Mouse (Mus musculus) brain, adult 2 months (tissue): ENCODE measurements around the gene Ankrd50.

Experiments used
- DNase-seq: peaks from one replicate; pipeline ENCODE4 v3.0.0; 2011; ENCODE audit warnings: low read depth, low spot score

The Ankrd50 gene

DNA sequence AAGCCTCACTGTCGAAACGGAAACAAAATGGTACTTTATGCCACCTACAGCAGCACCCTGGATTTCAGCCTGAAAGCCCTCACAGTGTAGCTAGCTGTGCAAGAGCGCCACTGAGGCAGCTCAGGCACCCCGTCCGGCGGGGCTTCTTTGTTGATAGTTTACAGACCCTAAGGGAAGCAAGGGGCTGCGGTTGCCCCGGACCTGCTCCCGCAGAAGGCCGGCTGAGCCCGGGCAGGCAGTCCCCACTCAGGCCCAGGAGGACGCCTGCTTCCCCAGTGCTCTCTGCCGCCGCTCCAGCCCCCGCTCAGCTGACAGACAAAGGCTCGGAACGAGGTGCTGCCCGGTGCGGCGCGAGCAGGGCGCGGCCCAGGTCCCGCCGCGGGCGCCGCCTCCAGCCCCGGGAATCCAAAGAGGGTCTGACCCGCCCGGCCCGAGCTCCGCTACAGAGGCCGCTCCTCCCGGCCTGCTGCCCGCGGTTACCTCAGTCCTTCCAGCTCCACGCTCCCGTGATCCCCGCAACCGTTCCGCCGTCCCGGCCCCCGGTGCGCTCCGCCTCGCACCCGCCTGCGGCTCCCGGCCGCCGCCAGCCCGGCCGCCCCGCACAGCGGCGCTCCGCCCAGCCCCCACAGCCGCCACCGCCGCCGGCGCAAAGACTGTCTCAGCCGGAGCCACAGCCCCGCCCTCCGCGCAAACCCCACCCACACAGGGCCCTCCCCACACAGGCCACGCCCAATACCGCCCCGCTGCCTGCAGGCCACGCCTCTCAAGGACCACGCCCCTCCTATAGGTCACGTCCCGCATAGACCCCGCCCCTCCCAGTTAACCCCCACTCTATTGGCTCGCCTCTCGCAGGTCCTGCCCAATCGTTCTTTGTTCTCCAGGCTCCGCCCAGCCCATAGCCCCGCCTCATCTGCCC is at the start of gene Ankrd50:
Gene Ankrd50 (minus strand): TSS at position 654 of the 916 bp plus-strand sequence.
- DNase-seq: peak; percentile 99

DNA sequence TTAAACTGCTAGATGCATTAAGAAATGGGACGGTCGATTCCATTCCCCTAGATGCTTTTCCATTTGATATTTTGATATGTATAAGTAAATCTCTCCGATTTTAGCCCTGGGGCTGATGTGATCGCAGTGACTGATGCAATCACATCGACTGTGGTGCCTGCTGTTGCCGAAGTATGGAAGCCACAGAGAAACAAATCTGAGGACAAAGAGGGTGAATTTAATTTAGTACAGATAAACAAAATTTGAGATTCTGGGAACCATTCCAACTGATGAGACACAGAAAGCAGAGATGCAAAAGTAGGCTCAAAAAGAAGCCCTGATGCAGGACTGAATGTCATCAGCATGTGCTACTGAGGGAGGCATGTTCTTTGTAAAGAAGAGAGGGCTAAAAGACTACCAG is 49.6 kb upstream of the Ankrd50 start:
- DNase-seq: peak; percentile 65

DNA sequence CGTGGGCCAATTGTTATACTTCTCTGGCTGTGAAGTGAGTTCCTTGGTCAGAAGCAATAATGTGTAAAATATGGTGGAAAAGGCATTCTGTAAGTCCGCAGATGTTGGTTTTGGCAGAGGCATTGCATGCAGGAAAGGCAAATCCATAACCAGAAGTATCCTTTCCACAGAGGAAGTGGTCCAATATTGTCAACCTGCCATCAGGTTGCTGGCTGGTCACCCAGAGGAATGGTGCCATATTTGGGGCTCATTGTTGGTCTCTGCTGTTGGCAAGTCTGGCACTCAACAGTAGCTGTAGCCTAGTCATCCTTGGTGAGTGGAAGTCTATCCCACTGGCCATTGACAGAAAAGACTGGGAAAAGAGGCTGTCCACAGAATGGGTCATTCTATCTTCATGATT is 35.8 kb upstream of the Ankrd50 start:
- no peak for DNase-seq

DNA sequence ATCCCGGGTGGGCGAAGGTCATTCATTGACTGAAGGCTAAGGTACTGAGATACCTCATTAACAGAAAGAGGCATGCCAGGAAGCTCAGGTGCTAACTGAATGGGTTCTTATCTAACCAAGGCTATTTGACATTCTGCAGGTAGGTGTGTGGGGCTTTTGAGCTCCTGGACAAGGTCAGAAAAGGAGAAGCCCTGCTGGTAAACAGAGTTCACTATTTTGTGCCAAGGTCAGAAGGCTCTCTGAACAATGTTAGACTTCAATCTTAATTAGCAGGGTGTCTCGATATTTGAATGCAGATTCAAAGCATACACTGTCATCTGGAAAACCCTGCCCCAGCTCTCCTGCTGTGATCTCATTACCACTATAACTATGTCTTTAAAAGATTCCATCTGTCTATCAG is 35.3 kb upstream of the Ankrd50 start:
- no peak for DNase-seq

DNA sequence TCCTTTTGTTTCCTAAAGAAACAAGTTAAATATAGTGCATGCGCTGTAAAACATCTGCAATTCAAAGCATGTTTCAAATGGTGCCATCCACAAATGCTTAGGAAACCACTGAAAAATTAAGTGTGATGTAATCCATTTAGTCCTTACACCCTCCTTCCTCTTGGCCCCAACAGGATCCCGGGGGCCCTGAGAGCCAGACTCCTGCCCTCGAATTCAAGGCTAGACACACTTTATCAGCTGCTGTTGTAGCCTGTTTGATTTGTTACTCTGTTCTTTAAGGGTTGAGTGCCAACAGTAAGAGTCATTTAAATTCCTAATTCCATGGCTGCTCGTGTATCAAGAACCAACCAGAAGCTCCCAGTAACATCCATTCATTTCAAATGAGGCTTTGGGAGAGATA is 19.0 kb upstream of the Ankrd50 start:
- no peak for DNase-seq

DNA sequence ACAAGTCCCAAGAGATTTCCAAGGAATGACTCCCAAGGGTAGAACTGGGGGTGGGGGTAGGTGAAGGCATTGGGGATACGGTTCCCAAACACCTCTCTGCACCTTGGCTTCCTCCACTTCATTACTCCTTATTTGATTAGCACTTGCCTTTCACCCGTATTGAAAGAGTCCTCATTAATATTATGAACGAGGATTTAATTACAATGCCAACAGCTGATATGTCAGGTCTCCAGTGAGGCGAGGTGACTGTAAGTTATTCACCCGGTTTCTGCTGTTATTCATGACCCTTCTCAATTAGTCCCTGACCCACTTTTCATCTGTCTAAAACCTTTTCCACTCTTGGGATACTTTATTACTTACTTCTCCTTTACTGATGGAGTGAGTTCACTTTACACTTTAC is 17.5 kb upstream of the Ankrd50 start:
- no peak for DNase-seq

DNA sequence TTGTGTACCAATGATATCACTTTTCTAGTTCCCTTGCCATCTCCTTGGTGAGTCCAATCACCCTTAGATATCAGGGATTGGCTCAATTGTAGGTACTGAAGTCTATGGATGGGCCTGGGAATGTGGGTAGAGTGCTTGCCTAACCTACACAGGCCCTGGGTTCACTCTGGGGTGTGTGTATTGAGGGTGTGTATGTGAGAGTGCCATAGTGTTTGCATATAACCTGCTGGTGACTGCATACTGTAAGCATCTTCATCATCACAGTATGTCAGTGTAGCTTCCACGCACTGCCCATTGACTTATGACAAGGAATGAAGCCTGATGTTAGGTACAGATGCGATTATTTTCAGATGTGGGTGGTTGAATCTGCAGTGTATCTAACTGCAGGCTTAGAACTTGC is 17.1 kb upstream of the Ankrd50 start:
- DNase-seq: no peak

DNA sequence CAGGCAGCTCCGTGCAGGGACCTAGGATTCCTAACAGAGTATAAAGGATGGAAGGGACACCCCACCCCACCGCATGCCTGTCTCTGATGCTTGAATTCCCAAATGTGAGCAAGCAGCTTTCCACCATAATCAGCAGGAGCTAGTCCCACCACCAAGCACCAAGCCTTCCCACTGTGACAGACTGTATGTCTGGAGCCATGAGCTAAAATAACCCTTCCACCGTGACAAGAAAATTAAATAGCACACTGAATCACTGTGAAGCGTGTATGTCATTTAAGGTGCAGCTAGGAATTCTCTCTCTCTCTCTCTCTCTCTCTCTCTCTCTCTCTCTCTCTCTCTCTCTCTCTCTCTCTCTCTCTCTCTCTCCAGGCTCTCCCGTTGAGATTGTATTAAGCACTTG is 16.7 kb upstream of the Ankrd50 start:
- DNase-seq: peak; percentile 47

DNA sequence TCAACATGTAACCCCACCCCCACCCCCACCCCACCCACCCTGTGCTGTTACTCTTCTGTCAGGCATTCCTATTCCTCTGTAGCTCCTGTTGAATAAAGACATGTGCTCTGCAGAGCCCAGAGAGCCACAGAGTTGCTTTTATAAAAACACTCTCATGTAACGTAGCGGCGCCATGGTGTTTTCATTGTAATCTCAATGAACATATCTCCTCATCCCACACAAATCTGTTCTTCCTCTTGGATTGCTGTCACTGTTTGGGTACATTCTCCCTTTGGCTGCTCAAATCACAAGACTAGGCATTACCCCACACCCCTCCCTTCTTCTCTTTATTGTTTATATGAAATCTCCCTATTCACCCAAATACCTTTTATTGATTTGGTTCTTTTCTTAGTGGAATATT is 13.9 kb upstream of the Ankrd50 start:
- peak; percentile 52 for DNase-seq

DNA sequence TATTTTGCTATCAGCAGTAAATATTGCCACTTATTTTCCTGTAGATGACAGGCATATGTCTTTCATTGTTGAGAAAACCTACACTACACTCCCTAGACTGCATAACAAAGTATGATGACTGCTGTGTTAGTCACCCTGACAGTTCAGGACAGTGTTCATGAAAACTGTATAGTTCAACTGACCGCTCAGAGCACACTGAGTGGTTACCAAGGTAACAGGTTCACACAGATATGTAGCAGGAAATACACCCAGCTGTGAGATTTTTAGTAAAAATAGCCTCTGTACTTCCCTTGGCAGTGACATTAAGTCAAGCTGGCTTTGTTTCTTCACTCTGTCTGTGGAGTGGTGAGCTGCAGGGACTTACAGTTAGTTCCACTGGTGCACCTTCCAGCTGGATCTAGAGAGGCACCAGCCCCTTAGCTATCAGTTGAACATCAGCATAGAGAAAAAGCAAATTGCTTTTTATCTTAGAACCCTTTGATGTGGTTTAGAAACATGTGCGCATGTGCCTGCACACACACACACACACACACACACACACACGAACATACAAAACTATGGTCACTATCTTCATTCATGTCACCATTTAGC is 12.2 kb upstream of the Ankrd50 start:
- DNase-seq: peak; percentile 18

DNA sequence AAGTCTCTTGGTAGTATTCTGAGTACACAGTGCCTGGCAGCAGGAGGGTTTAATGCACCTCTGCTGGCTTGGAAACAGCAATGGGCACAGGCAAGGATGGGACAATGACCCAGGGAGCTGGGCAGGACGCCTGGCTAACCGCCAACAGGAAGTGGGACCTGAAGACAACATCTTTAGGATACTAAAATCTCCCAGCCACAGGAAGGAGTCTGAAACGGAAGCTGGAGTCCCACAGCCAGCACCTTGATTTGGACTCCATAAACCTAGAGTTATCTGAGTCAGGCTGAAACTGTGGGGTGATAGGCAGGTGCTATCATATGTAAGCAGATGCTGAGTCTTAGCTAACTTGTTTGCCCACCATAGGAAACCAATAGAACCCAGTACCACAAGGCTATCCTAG is 7.1 kb upstream of the Ankrd50 start:
- no peak for DNase-seq

DNA sequence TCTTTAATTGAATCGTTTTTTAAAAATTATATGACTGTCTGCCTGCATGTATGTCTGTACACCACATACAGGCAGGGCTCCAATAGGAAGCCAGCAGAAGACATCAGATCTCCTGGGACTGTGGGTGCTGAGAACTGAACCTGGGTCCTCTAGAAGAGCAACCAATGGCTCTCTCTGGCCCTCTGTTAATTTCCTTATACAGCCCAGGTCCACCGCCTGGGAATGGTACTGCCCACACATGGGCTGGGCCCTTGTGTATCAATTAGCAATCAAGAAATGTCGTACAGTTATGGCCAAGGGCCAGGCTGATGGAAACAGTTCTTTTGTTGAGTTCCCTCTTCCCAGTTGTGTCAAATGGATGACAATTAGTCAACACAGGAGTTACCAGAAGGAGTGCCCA is 6.6 kb upstream of the Ankrd50 start:
- no peak for DNase-seq

DNA sequence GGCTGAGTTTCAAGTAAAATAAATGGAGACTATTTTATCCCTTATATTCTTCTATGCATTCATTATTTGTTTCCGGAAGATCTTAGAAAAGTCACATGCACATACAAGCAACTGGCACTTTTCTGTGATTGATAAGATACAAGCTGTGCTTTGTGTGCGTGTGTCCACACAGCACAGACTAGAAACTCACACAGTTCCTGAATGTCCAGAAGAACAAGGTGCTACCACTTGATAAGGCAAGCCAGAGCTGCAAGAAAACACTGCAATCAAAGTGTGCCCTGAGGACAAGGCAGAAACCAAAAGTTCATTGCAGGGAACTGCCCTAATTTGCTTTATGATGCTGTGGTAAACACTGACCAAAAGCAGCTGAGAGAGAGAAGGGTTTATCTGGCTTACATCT is 6.1 kb upstream of the Ankrd50 start:
- no peak for DNase-seq

DNA sequence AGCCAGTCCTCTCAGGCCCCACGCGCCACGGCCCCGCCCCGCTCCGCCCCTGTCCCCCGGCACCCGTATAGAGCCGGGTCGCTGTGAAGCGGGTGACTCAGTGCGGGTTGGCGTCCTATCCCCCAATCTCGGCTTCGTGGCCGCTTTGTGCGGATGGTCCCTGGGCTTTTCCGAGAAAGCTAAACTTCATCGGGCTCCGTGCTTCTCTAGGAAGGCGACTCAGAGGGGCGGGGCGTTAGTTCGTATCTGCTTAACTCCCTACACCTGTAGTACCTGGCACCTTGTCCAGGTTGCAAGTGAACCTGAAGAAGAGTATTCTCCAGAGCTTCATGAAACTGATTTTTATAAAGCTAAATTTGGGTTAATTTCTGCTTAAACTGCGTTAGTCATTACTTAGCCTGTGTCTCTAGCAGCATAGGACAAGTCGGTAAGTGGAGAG is 482 bp upstream of the Ankrd50 start:
- no peak for DNase-seq

DNA sequence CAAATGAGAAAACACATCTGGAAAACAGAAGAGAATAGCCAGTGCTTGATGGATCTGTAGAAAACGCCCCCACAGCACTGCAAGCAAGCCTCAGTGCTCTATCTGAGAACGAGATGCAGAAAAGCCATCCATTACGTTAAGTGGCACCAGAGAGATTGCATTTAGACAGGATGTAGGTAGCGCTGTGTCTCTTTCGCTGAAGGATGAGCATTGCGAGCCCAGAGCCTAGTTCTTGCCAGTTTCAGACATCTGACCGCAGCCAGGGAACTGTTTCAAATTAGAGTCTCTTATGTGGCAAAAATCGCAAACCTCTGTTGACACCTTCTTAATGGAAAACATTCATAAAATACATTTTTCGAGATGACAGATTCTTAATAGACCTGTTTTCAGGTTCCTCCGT is 1.1 kb downstream of the Ankrd50 start:
- DNase-seq: peak; percentile 75

DNA sequence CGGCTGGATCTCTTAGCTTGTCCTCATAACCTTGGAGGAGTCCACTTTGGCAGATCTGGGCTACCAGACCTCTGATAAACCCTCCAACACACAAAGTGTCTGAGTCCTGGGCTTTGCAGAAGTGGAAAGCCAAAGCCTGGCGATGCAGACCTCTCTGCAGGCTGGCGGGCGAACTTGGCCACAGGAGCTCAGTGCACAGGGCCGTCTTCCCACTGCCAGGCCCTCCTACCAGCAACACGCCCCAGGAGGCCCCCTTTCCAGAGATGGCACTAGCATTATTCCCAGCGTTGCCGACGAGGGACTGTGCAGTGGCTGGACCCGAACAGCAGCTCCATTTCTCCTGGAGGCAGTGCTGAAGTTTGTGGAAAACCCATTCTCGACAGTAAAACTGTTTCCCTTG is 1.9 kb downstream of the Ankrd50 start:
- DNase-seq: no peak

DNA sequence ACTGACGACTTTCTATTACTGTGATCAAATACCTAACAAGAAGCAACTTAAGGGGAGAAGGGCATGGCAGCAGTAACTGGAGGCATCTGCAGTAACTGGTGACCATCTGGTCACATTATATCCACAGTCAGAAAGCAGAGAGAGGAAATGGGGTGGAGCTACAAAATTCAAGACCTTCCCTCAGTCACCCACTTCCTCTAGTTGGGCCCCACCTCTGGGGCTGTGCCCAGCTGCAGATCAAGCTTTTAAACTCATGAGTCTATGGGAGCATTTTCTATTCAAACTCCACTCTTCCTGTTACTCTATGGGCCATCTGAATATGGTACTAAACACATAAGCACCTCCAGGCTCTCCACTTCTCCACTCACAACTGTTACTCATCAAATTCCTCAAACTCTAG is 3.5 kb downstream of the Ankrd50 start:
- DNase-seq: no peak

DNA sequence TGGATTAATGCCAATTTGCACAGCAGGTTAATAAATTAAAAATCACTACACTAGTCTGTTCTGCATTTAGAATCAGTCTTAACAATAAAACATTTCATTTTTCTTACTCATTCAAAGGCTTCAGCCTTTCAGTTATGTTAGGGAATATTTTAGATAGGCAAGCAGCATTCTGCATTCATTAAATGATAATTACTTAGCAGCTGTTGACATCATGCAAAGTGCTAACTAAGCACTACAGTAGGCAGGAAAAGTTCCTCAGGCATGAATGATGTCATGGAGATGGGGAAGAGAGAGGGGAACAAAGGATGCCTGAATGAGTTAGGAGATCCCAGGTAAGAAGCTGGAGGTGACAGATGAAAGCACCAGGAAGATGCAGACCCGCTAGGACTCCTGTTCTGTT is 6.7 kb downstream of the Ankrd50 start:
- no peak for DNase-seq

DNA sequence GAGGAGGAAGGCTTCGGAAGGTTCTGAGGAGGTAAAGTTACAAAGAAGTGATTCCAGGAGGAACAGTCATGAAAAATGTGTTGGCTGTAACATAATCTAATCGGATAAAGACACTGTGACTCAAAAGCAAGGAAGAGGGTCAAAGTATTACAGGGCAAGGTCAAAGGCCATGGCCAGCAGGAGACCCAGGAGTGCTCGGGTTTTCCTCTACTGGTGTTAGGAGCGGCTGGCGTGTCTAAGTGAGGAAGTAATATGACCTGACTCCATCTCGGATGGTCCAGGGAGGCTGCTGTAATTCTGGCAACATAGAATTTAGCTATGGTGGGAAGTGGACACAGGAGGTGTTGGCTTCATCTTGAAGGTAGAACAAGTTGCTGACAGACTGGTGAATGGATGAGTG is 9.1 kb downstream of the Ankrd50 start:
- no peak for DNase-seq

DNA sequence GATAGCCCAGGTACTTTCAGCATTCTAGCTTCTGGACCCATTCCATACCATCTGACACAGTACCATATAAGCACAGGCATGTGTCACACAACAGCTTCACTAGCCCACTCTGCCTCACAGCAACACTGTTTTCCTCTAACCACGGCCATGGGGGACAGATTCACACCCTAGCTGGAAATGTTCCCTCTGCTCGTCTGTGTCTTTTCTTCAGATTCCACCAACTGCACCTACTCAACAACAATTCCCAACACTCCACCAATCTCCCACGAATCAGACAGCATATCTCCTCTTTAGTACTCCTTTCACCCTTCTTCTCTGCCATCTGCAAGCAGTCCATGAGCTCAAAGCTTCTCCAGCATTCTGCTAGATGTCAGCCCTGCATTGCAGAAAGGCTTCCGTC is 11.5 kb downstream of the Ankrd50 start:
- peak; percentile 81 for DNase-seq

DNA sequence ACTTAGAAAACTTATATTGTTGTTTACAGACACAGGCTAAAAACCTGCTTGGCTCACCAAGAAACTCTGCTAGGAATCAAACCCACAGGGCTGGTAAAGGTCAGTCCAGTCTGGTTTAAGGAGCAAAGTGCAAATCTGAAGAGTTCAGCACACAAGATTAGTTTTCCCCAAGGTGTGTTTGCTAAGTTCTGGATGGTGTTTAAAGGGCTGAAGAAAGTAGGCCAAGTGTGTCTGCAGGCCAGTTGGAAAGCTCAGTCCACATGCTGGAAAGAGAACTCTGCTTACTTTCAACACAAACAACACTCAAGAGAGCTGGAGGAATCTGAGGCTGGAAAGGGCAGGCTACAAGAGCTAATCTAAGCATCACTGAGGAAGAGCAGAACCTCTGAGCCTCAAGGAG is 13.1 kb downstream of the Ankrd50 start:
- no peak for DNase-seq

DNA sequence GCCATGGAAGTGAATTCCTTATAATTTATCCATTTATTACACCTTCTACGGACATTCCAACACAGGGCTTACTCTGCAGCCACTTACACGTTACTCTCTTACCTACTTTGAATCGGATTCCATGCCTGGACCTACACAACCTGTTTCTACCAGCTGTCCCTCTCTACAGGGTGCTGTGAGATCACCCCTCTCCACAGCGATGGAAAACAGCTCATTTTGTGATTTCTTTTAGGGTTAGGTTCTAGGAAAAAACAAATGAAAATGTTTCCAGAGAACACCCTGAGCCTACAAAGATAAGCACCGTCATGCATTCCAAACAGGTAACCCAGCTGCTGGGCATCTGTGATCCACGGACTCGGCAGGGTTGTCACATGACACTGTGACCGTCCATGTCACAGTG is 16.5 kb downstream of the Ankrd50 start:
- peak; percentile 87 for DNase-seq

DNA sequence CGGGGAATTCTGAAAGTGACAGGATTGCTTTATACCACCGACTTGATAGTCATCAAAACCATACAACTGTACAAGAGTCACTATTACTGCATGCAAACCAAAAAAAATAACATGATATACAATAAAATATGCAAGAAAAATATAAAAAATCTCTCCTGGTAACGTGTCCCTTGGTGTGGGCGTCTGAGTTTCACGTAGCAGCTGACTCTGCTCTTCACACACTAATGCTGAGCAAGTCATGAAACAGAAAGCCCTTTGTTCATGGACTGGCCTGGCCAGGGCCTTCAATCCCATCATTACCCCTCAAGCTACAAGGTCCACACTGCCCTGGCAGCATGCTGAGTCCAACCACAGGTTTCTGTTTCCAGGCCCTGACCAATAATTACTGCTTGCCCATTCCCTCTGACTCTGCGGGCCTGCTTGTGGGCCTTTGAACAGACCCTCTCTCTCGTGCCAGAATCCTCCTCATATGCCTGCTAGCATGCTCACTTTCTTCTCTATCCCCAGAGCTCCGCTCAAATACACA is 17.7 kb downstream of the Ankrd50 start:
- no peak for DNase-seq
